Mouse (Mus musculus): Measurements from ENCODE around the gene Lipc. TPM values are rescaled to one million over a fixed set of nuclear protein-coding genes. Genes with fewer than 3 reads are reported as not detected.

The Lipc gene
- total RNA-seq (2015) (not detected in 2 replicates), total RNA-seq (2017) (not detected in 2 replicates)

- no peak for ATAC-seq (replicated peaks; ENCODE audit: poor library complexity)
Measured at GRCm38 (mm10) chr9:70952126-70952525, at the start of gene Lipc. Gene Lipc, minus strand, starts transcription at chr9:70952226.

- ATAC-seq (replicated peaks; ENCODE audit: poor library complexity), result no peak
Measured at GRCm38 (mm10) chr9:70999161-70999560, 47.1 kb upstream of the Lipc start.

DNA sequence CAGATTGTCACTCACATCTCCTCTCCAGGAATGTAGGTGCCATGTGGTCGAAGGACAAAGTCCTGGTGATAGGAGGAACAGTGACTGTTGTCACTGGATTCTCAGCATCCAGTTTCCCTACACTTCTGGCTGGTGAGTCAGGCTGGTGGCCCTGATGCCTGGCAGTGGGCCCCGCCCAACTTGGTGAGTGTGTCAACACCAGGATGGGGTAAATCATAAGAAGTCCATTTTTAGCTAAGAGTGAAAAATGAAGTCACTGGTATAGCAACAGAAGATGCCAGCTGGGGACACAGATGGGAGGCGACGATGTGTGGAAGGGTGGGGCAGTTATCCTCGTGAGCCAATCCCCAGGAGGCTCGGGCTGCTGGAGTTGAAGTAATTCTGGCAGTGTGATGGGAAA is 46.7 kb upstream of the Lipc start:
- no peak for ATAC-seq (replicated peaks; ENCODE audit: poor library complexity)

GRCm38 (mm10) chr9:70993326-70993725 is 41.3 kb upstream of the Lipc start:
- ATAC-seq (replicated peaks; ENCODE audit: poor library complexity), result no peak

DNA sequence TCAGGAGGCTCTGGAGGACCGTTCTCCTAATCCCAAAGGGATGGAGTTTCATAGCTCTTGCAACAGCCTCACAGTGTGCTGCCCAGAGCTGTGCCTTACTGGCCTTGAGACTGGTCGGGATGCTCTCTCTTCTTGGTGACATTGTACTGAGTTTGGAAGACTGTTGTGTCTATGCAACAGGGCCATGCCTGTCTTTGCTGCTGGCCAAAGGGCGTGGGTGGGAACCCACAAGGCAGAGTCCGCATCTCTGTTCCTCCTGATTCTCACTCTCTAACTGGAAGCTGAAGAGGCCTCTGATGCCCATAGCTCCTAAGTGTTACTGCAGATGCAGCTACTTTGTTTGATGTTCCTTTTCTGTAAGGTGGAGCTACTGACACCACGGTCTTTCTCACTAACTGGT is 39.4 kb upstream of the Lipc start:
- no peak for ATAC-seq (replicated peaks; ENCODE audit: poor library complexity)

DNA sequence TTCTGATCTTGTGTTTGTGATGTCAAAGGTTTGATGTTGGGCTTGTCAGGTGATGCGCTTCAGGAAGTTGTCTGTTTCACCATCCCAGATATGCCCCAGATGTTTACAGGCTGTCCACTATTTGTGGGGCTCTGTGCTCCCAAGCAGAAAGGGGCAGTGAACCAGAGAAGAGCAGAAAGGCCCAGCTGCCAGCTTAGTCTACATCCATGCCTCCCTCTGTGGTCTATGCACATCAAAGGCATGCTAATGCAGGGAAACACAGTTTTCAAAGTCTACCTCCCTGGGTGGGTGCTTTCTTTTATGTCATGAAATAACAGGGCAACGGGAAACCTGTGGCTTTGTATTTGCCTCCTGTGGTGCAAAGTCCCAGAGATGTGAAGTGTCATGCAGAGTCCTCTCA is 35.2 kb upstream of the Lipc start:
- ATAC-seq (replicated peaks; ENCODE audit: poor library complexity), result no peak

DNA sequence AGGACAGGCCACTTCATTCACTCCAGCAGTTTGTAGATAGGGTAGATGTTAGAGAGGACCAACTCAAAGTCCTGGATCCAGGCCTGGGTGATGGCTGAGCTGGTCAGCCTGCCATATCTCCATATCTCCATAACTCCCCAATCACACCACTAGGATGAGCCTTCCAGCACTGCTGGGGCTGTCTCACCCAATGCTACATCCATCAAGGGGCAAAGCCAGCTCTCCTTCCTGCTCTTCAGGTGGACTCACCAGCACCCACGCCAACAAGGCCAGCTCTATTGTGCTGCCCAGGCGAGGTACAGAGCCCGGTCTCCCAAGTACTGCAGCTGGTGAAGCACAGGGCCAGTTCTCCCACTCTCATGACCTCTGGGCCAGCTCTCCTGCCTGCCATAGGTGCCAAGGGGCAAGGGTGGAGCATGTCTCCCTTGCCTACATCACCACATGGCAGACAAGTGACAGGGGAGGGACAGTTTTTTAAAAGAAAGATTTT is 31.0 kb upstream of the Lipc start:
- ATAC-seq (replicated peaks; ENCODE audit: poor library complexity), result no peak

DNA sequence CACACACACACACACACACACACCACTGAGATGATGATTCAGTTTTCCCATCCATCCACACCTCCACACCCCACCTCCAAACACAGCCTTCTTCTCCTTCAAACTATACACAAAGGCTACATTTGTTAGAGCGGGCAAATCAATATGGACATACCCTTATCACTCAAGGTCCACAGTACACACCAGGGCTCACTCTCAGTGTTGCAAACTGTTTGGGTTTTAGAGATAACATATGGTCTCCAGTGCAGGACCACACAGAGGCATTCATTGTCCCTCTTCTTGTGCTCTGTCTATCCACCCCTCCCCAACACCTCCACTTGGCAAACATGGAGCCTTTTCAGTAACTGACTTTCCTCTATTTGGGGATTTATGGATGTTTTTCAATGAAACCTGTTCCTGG is 29.7 kb upstream of the Lipc start:
- peak; percentile 77 for ATAC-seq (replicated peaks; ENCODE audit: poor library complexity)

DNA sequence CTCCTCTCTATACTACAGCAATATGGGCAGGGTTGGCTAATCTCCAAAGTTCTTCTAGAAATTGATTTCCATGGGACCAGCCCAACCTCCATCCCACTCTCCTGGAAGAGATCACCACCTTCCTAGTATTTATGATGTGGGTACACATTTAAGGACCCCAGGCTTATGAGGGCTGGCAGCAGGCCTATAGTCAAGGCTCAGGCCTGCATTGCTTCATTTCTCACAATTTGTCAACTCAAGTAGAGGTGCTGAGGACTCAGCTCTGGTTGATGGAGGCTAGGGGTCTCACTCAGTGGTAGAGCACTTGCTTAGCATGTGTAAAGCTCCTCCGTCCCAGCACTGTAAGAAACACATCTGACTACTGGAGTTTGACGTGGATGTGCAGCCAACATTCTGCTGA is 27.6 kb upstream of the Lipc start:
- no peak for ATAC-seq (replicated peaks; ENCODE audit: poor library complexity)

DNA sequence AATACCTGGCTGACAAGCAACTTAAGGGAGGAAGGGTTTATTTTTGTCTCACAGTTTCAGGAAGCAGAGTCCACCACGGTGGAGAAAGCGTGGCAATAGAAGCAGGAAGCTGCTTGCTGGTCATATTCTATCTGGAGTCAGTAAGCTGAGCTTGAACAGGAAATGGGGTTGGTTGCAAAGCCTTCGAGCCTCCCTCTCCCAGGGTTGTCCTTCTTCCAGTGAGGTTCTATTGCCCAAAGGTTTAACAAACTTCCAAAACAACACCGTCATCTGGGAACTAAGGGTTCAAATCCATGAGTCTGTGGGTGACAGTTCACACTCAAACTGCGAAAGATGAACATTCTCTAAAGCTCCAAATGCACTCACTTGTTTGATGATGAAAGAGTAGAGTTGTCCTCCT is 27.1 kb upstream of the Lipc start:
- no peak for ATAC-seq (replicated peaks; ENCODE audit: poor library complexity)

DNA sequence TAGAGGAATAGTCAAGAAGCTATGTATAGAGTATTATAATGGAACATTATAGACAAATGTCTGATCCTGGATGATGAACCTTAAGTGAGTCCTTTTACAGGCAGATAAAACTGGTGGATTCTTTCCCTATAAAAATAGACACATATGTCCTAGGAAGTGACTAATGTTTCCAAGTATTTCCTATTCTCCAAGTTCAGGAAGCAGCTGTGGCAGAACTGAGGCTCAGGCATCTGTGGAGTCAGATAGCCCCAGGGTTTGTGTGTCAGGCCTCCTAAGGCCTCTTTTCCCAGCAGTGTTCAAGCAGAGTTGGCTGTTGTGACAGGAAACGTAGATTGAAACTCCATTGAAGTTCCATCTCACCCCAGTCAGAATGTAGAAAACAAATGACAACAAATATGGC is 25.4 kb upstream of the Lipc start:
- no peak for ATAC-seq (replicated peaks; ENCODE audit: poor library complexity)

- ATAC-seq (replicated peaks; ENCODE audit: poor library complexity), result no peak
Measured at GRCm38 (mm10) chr9:70975921-70976320, 23.9 kb upstream of the Lipc start.

DNA sequence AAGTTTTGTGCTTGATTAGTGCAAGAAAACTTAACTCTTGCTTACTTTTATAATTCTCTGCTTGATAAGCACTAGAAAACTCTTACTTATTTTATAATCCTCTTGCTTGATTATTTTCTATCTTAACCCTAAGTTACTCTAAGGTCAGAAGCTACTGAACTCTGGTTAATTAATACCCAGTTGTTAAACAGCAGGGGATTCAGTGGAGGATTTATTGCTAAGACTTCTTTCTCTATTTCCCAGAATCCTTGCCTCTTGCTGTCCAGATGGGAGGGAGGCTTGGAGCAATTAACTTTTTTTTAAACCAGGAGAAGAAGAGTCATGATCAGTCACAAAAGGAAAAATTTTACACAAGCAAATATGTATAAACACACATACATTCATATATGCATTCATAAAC is 21.3 kb upstream of the Lipc start:
- ATAC-seq (replicated peaks; ENCODE audit: poor library complexity), result no peak

DNA sequence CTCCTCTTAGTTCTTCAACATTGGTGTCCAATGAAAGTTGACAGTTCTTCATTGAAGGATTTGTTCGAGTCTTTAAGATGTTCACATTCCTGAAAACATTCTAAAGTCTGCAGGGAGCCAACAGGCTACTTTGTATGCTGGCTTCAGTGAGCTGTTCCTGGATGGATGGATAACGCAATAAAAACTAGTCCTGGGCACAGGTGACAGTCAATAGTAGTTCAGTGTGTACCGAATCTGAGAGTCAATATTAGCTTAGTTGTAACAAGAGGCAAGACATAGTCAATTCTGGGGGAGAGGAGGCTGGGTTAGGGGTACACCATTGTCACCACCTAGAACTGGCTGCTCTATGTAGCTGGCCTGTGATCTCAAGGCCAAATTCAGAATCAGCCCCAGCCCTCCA is 17.2 kb upstream of the Lipc start:
- ATAC-seq (replicated peaks; ENCODE audit: poor library complexity), result no peak

GRCm38 (mm10) chr9:70965999-70966994 is 14.3 kb upstream of the Lipc start:
- ATAC-seq (replicated peaks; ENCODE audit: poor library complexity), result no peak

DNA sequence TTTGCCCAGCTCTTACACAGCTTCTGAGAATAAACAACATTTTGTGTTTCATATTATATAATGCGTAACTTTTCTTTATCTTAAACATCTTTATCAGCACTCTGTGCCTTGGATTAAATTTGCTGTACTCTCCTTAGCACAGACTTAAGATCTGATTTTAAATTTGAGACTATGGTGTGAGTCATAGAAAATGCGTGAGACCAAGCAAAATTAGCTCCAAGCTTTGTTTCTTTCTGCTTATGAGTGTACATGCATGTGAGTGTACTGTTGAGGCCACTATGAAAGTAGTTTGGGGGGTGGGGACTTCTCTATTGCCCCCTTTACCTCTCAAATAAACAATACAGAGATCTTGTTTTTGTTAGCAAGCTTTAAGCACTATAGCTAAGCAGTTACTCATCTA is 13.4 kb upstream of the Lipc start:
- no peak for ATAC-seq (replicated peaks; ENCODE audit: poor library complexity)

GRCm38 (mm10) chr9:70965011-70965410 is 13.0 kb upstream of the Lipc start:
- no peak for ATAC-seq (replicated peaks; ENCODE audit: poor library complexity)

GRCm38 (mm10) chr9:70963461-70963891 is 11.4 kb upstream of the Lipc start:
- no peak for ATAC-seq (replicated peaks; ENCODE audit: poor library complexity)

- no peak for ATAC-seq (replicated peaks; ENCODE audit: poor library complexity)
Measured at GRCm38 (mm10) chr9:70962781-70963455, 10.9 kb upstream of the Lipc start.

DNA sequence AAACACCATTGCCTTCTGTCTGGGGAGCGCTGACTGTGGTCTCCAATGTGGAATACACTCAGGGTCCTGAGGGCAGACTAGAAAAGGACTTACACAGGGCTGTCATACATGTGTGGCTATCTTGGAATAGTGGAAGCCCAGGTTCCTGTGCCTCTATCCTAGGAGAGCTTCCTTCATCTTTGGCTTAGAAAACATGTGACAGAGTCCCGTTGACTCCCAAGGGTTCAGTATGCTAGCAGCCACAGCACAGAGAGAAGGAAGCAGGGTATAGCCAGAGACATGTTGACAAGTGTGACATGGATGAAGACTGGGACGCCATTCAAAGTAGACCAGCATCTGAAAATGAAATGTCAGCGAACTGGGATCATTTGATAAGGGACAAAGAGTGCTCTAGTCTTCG is 8.3 kb upstream of the Lipc start:
- ATAC-seq (replicated peaks; ENCODE audit: poor library complexity), result no peak

- ATAC-seq (replicated peaks; ENCODE audit: poor library complexity), result no peak
Measured at GRCm38 (mm10) chr9:70959866-70960265, 7.8 kb upstream of the Lipc start.

GRCm38 (mm10) chr9:70959447-70959846 is 7.4 kb upstream of the Lipc start:
- ATAC-seq (replicated peaks; ENCODE audit: poor library complexity), result no peak

Data from megakaryocyte progenitor cell, adult 5-6 weeks (primary cell).